Mouse (Mus musculus) spleen, adult 10 weeks (tissue): Measurements from ENCODE around the gene Ralgps1. TPM values are rescaled to one million over a fixed set of nuclear protein-coding genes. Genes with fewer than 3 reads are reported as not detected.

Source experiments
- polyA plus RNA-seq: library from polyadenylated mRNA; stranded (reverse); fragments of 350-450 nt; fragmentation: Illumina TruSeq; extraction: RNeasy Lipid Tissue Mini Kit (QIAGEN cat#74804); gene quantifications from one replicate; pipeline ENCODE4 v1.2.3, GENCODE M21; 2015; ENCODE audit warnings: low replicate concordance; ENCODE audit not compliant: insufficient read depth

Ralgps1 gene
- 7.3 TPM for polyA plus RNA-seq

DNA sequence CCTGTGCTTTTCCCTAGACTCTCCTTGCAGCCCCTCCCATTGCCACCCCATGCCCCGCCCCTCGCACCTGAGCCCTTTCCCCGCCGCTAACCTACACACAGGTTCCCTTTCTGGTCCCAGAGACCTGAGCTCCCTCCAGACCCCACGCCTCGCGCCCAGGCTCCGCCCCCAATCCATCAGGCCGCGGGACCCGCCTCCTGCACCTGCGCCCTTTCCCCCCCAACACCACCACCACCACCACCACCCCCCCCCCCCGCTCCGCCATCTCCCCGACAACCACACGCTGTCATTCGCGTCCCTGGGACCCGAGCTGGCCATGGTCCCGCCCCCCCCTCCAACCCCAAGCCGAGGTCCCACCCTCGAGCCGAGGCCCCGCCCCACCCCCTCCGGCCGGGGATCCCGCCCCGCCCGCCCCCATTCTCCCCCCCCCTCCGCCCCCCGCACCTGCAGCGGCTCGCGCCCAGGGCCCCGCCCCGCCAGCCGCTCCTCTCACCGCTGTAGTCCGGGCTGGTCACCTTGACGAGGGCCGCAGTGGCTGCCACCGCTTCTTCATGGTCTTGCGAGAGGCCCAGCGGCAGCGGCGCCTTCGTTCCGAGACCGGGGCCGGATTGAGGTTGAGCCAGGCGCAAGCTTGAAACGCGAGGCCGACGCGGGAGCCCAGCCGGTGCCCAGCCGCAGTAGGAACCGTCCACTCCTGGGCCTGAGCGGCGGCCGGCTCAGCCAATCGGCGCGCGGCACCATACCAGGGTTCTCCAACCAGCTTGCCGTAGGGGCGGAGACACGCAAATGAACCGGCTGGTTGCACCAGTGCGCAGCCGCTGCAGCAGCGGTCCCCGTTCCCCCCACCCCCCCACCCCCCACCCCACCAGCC, at the start of gene Ralgps1:
Ralgps1 (minus strand) TSS at position 710 of the 871 bp plus-strand sequence.

DNA sequence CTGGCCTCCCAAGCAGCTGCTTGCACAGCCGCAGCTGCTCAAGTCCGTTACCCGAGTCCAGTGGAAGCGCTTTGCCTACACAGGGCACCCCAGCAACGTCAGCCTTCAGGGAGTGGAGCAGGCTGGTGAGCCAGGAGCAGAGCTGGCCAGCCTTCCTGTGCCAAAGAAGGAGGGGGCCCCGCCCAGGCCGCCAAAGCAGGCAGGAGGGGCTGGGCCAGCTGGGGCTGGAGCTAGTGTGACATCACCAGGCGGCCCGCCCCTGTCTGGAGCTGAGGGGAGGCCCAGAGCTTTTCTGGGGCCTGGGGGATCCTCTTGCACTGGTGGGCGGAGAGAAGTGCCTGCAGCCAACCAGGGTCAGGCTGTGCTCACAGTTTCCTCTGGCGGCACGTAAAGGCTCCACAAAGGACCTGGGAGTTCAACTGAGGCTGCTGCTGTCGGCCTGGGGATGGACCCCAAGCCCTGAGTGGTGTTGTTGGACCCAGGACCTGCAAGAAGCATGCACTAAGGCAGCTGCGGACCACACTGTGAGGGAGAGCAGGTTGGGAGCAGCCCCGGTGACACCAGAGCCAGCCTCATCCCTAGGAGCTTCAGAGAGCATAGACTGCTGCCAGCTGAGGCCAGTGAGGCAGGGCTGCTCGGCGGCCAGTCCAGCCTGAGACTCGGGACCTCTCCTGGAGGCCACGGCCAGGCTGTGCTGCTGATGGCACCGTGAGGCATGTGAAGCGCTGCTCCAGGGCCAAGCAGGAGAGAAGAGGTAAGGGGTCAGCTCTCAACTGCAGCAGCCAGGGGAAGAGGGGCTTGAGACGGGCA, 155.4 kb downstream of the Ralgps1 start, which contains the start of gene Angptl2:
Angptl2 (plus strand) TSS at position 370 of the 810 bp plus-strand sequence.

GRCm38 (mm10) chr2:33131500-33132092, 239.7 kb downstream of the Ralgps1 start, which contains the start of gene Garnl3:
Gene Garnl3 (minus strand): TSS chr2:33131654.

Other genes starting within 250 kb of the Ralgps1 start
- gene Garnl3, start 239.8 kb downstream of the Ralgps1 start, polyA plus RNA-seq: 2.5 TPM
- 17.0 TPM for gene Angptl2, start 155.4 kb downstream of the Ralgps1 start, polyA plus RNA-seq
- 9.0 TPM for gene Zbtb34, start 59.8 kb upstream of the Ralgps1 start, polyA plus RNA-seq
- gene Zbtb43, start 97.1 kb upstream of the Ralgps1 start, polyA plus RNA-seq: 22.2 TPM